Mouse (Mus musculus) hindbrain, embryonic 16.5 days (tissue): Measurements from ENCODE around the gene Dgcr2. TPM values are rescaled to one million over a fixed set of nuclear protein-coding genes. Genes with fewer than 3 reads are reported as not detected.
A peak's percentile ranks its signal among the peaks of the same experiment; 100 is the strongest.

ENCODE experiments used
- ATAC-seq: fragments of 200-750 bp; cut with Nextera tagmentation; 2 replicates; pipeline ENCODE4 v1.8.0; 2017; ENCODE audit warnings: moderate TSS enrichment, moderate library complexity
- H3K27ac ChIP-seq: fragments of 300-500 bp; sonication (generic); 2 replicates; pipeline ENCODE4 v1.5.1; 2014; ENCODE audit warnings: low read depth, mild to moderate bottlenecking, control low read depth, low read length, moderate library complexity
- H3K27me3 ChIP-seq: fragments of 300-500 bp; sonication (generic); replicated peaks from 2 replicates; pipeline ENCODE4 v1.6.1; 2014; ENCODE audit warnings: low read length; ENCODE audit not compliant: control insufficient read depth, insufficient read depth
- H3K36me3 ChIP-seq: fragments of 300-500 bp; sonication (generic); 2 replicates; pipeline ENCODE4 v1.6.1; 2014; ENCODE audit warnings: mild to moderate bottlenecking, low read length, moderate library complexity, mixed read lengths; ENCODE audit not compliant: control insufficient read depth, insufficient read depth
- H3K4me1 ChIP-seq: fragments of 300-500 bp; sonication (generic); 2 replicates; pipeline ENCODE4 v1.6.1; 2014; ENCODE audit warnings: low read depth, low read length; ENCODE audit not compliant: control insufficient read depth, insufficient read depth
- H3K4me2 ChIP-seq: fragments of 300-500 bp; sonication (generic); 2 replicates; pipeline ENCODE4 v1.6.1; 2014; ENCODE audit warnings: mild to moderate bottlenecking, low read length, control low read depth, moderate library complexity
- H3K4me3 ChIP-seq: fragments of 300-500 bp; sonication (generic); 2 replicates; pipeline ENCODE4 v1.5.1; 2014; ENCODE audit warnings: mild to moderate bottlenecking, low read length, control low read depth, moderate library complexity
- H3K9ac ChIP-seq: fragments of 300-500 bp; sonication (generic); 2 replicates; pipeline ENCODE4 v1.6.1; 2014; ENCODE audit warnings: low read depth, mild to moderate bottlenecking, control low read depth, low read length, moderate library complexity
- H3K9me3 ChIP-seq: fragments of 300-500 bp; sonication (generic); 2 replicates; pipeline ENCODE4 v1.6.1; 2014; ENCODE audit warnings: mild to moderate bottlenecking, low read length, moderate library complexity; ENCODE audit not compliant: control insufficient read depth
- WGBS: fragments of 180-500 bp; shearing (Covaris S2); extraction: QIAGEN DNeasy Blood & Tissue Kit; methylation state at CpG from one replicate; pipeline ENCODE4 v1.1.7; 2014; 5-methylcytosine and 5-hydroxymethylcytosine counted together
- polyA plus RNA-seq: library from polyadenylated mRNA; unstranded; fragments of >200 nt; fragmentation: Nextera tagmentation; extraction: Ambion mirVana; gene quantifications from 2 replicates; pipeline ENCODE4 v1.2.1, GENCODE M21; 2015

Dgcr2 gene
- polyA plus RNA-seq, 1 experiment from 2014 or later = 105 TPM

- Histone ChIP-seq H3K4me2 (peak overlapping the region; percentile 75), H3K4me1 (peaks cover 42% of the 10 kb centered on the region), H3K36me3 (no peaks in the 10 kb centered on the region), H3K27ac (no peak overlapping the region), H3K27me3 (peaks cover 60% of the 10 kb centered on the region), H3K9ac (peak overlapping the region; percentile 48; the same call in 1 of the 2 replicates), H3K4me3 (peak overlapping the region; percentile 43), H3K9me3 (no peaks in the 10 kb centered on the region)
- 9% methylated on average over 33 of the region's 33 CpGs for WGBS
- no peak for ATAC-seq
These were observed 94.5 kb downstream of the Dgcr2 start for GRCm38 (mm10) chr16:17803675-17804448.

GRCm38 (mm10) chr16:17802839-17803674 is 95.3 kb downstream of the Dgcr2 start:
- ATAC-seq = 0 out of 2 replicates have a peak, but pooled peaks have one; percentile 9
- 4% methylated on average over 80 of the region's 83 CpGs for WGBS

GRCm38 (mm10) chr16:17802456-17802838 is 95.9 kb downstream of the Dgcr2 start:
- peak overlapping the region; percentile 55 for H3K9ac ChIP-seq
- peak overlapping the region; percentile 75 for H3K4me2 ChIP-seq
- H3K27ac ChIP-seq = no peak overlapping the region
- no peaks in the 10 kb centered on the region for H3K36me3 ChIP-seq
- WGBS = 6% methylated on average over 18 of the region's 18 CpGs
- ATAC-seq = no peak
- peaks cover 63% of the 10 kb centered on the region for H3K27me3 ChIP-seq
- H3K4me1 ChIP-seq = peaks cover 42% of the 10 kb centered on the region
- no peaks in the 10 kb centered on the region for H3K9me3 ChIP-seq
- H3K4me3 ChIP-seq = peak overlapping the region; percentile 43

More at GRCm38 (mm10) chr16:17802839-17803674, 95.3 kb downstream of the Dgcr2 start:
- Histone ChIP-seq H3K4me3 (peak overlapping the region; percentile 43), H3K27ac (no peak overlapping the region), H3K27me3 (peaks cover 63% of the 10 kb centered on the region), H3K4me2 (peak overlapping the region; percentile 75), H3K9me3 (no peaks in the 10 kb centered on the region), H3K9ac (peak overlapping the region; percentile 55), H3K36me3 (no peaks in the 10 kb centered on the region), H3K4me1 (peaks cover 45% of the 10 kb centered on the region)

- no peak for ATAC-seq
- H3K27me3 ChIP-seq = peaks cover 66% of the 10 kb centered on the region
- 8% methylated on average over 7 of the region's 7 CpGs for WGBS
- no peaks in the 10 kb centered on the region for H3K36me3 ChIP-seq
- H3K4me1 ChIP-seq = peaks cover 45% of the 10 kb centered on the region
- no peak overlapping the region for H3K4me3 ChIP-seq
- H3K9ac ChIP-seq = no peak overlapping the region
- no peak overlapping the region for H3K27ac ChIP-seq
- peak overlapping the region; percentile 75 for H3K4me2 ChIP-seq
- no peaks in the 10 kb centered on the region for H3K9me3 ChIP-seq
These were observed 96.4 kb downstream of the Dgcr2 start for GRCm38 (mm10) chr16:17801777-17802455.

- H3K4me2 ChIP-seq = no peak overlapping the region
- no peak overlapping the region for H3K27ac ChIP-seq
- ATAC-seq = no peak
- peaks cover 70% of the 10 kb centered on the region for H3K27me3 ChIP-seq
- no peaks in the 10 kb centered on the region for H3K36me3 ChIP-seq
- H3K4me3 ChIP-seq = no peak overlapping the region
- H3K9me3 ChIP-seq = no peaks in the 10 kb centered on the region
- H3K4me1 ChIP-seq = peaks cover 36% of the 10 kb centered on the region
- H3K9ac ChIP-seq = no peak overlapping the region
These were observed 98.8 kb downstream of the Dgcr2 start for GRCm38 (mm10) chr16:17799584-17799983.

- H3K4me1 ChIP-seq = peaks cover 28% of the 10 kb centered on the region
- no peak for ATAC-seq
- no peaks in the 10 kb centered on the region for H3K36me3 ChIP-seq
- H3K4me3 ChIP-seq = peak overlapping the region; percentile 54
- no peak overlapping the region for H3K27ac ChIP-seq
- WGBS = 2% methylated on average over 31 of the region's 45 CpGs
- H3K27me3 ChIP-seq = peaks cover 66% of the 10 kb centered on the region
- peak overlapping the region; percentile 28; the same call in 1 of the 2 replicates for H3K9ac ChIP-seq
- H3K9me3 ChIP-seq = no peaks in the 10 kb centered on the region
- peak overlapping the region; percentile 89 for H3K4me2 ChIP-seq
These were observed 99.8 kb downstream of the Dgcr2 start for GRCm38 (mm10) chr16:17798321-17799180.

GRCm38 (mm10) chr16:17797812-17798311 is 100.5 kb downstream of the Dgcr2 start:
- 3% methylated on average over 29 of the region's 29 CpGs for WGBS
- no peak for ATAC-seq
- Histone ChIP-seq H3K9me3 (no peaks in the 10 kb centered on the region), H3K27ac (no peak overlapping the region), H3K4me1 (peaks cover 21% of the 10 kb centered on the region), H3K9ac (peak overlapping the region; percentile 28; the same call in 1 of the 2 replicates), H3K36me3 (no peaks in the 10 kb centered on the region), H3K4me3 (peak overlapping the region; percentile 54), H3K4me2 (peak overlapping the region; percentile 89), H3K27me3 (peaks cover 59% of the 10 kb centered on the region)
